ENCODE assay signal across 23 mouse cellular contexts in the genomic region with DNA sequence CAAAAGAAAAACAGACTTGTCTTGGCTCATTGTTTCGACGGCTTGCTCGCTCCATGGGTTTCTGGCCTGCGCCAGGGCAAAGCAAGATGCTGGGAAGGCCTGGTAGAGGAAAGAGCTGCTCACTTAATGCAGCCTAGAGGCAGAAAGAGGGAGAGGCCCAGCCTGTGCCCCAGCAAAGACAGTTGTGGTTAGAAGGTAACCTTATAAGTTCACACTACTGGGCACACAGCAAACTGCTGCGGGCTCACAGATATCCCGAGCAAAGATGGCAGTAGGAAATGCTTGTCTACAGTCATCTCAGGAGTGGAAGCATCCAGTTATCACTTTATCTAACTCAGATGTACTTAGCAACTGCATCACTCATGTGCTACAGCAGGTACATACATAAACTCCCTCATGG.
"Had no signal": no experiment of that assay in that cellular context is flagged by ENCODE, and none has a peak within 500 bp of the region (broad histone marks: within the 10 kb centered on the region; RNA-seq: fewer than 3 reads in every experiment).

No protein-coding gene starts in this region.

- DNase-seq: gastrocnemius, adult 2 months; gastrocnemius, postnatal 14 days; gastrocnemius, postnatal 36 days; heart, adult 18-20 months; heart, postnatal 10 days; heart, postnatal 36 days; kidney, adult 11 months; kidney, adult 2 months; kidney, adult 9 months; kidney, postnatal 10 days; kidney, postnatal 25 days; layer of hippocampus, adult 9-11 months; layer of hippocampus, postnatal 36 days; left cerebral cortex, postnatal 4 days had no signal

- ATAC-seq: intestine, embryonic 15.5 days; liver, embryonic 12.5 days had no signal

- H3K27ac ChIP-seq: gastrocnemius, adult 2 months; hindbrain, embryonic 13.5 days; hindbrain, embryonic 15.5 days; hindbrain, postnatal 0 days; intestine, embryonic 15.5 days; limb, embryonic 13.5 days; limb, embryonic 15.5 days; liver, embryonic 12.5 days; liver, embryonic 14.5 days had no signal

- H3K9ac ChIP-seq: heart, embryonic 12.5 days; hindbrain, embryonic 13.5 days; hindbrain, embryonic 15.5 days; intestine, embryonic 15.5 days; limb, embryonic 13.5 days; limb, embryonic 15.5 days; liver, embryonic 12.5 days; liver, embryonic 14.5 days had no signal

- H3K4me2 ChIP-seq: heart, embryonic 12.5 days; hindbrain, embryonic 13.5 days; hindbrain, embryonic 15.5 days; intestine, embryonic 15.5 days; limb, embryonic 13.5 days; limb, embryonic 15.5 days; liver, embryonic 12.5 days had no signal

- H3K36me3 ChIP-seq: hindbrain, embryonic 13.5 days; hindbrain, embryonic 15.5 days; intestine, embryonic 15.5 days; limb, embryonic 13.5 days; liver, embryonic 12.5 days had no signal

- H3K4me3 ChIP-seq: gastrocnemius, adult 2 months; heart, embryonic 12.5 days; hindbrain, embryonic 13.5 days; hindbrain, embryonic 15.5 days; intestine, embryonic 15.5 days; limb, embryonic 13.5 days; limb, embryonic 15.5 days; liver, embryonic 12.5 days had no signal

- H3K27me3 ChIP-seq: heart, embryonic 12.5 days; hindbrain, embryonic 13.5 days; hindbrain, embryonic 15.5 days; intestine, embryonic 15.5 days; limb, embryonic 13.5 days; limb, embryonic 15.5 days; liver, embryonic 12.5 days had no signal

- H3K4me1 ChIP-seq: hindbrain, embryonic 13.5 days; hindbrain, embryonic 15.5 days; intestine, embryonic 15.5 days; liver, embryonic 12.5 days had no signal

- H3K9me3 ChIP-seq: heart, embryonic 12.5 days; hindbrain, embryonic 13.5 days; hindbrain, embryonic 15.5 days; intestine, embryonic 15.5 days; limb, embryonic 13.5 days; limb, embryonic 15.5 days; liver, embryonic 12.5 days had no signal
